In the genomic region with DNA sequence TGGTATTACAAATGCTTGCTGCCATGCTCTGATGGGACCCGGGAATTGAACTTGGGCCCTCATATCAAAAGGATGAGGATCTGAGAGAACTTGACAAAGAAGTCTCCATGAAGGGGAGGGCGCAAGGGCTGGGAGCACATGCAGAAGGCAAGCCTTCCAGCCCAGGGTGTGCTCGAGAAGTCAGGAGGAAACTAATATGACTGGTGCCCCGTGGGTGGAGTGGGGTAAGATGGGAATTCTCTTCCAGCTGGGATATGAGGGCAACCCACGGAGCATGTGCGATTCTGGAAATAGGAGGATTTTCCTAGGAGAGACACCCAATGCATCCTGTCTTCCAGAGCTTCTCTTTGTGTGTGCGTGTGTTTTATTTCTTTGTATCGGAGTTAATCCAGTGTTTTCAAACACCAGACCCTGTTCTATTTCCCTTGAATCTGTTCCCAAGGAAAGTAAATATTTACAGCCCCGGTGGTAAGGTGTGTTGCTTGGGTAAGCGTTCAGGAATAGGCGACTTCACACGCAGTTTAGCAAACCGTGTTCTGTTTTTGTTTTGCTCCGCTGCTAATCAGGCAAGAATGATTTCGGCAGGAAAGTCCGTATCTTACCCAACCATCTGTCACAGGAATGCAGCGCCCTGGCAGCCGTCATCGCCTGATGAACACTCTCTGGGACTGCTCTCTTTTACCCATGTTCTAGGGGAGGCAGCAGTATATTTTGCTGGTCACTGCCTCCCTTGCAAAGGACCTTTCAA, we compare ENCODE assay signal across 8 mouse cellular contexts. TPM values are rescaled to one million over a fixed set of nuclear protein-coding genes. Genes with fewer than 3 reads are reported as not detected.
DNase-seq lines count a peak whose midpoint lies in the region; ATAC-seq lines count a peak whose summit lies in the region.

No protein-coding gene starts in this region.

- peaks cover 39% of the 10 kb centered on the region for H3K4me1 ChIP-seq in midbrain, embryonic 10.5 days
- H3K4me1 ChIP-seq in midbrain, embryonic 16.5 days (ENCODE audit: control insufficient read depth, insufficient read depth, low read length), result peaks cover 3% of the 10 kb centered on the region; the same call in 1 of the 2 replicates
- peaks cover 37% of the 10 kb centered on the region for H3K4me1 ChIP-seq in embryonic facial prominence, embryonic 12.5 days
- peaks cover 19% of the 10 kb centered on the region for H3K4me1 ChIP-seq in intestine, embryonic 14.5 days (replicated peaks; ENCODE audit: control insufficient read depth, insufficient read depth, low read length)
- peaks cover 37% of the 10 kb centered on the region for H3K4me1 ChIP-seq in limb, embryonic 15.5 days
- peaks cover 16% of the 10 kb centered on the region; the same call in 1 of the 2 replicates for H3K4me1 ChIP-seq in neural tube, embryonic 11.5 days (ENCODE audit: control insufficient read depth, insufficient read depth, low read length)

- ATAC-seq in midbrain, embryonic 16.5 days, result no peak
- ATAC-seq in embryonic facial prominence, embryonic 12.5 days (ENCODE audit: insufficient number of reproducible peaks, insufficient read depth, low FRiP score, low TSS enrichment), result no peak
- 0 out of 2 replicates have a peak, but pooled peaks have one; percentile 32 for ATAC-seq in intestine, embryonic 14.5 days (replicated peaks; ENCODE audit: low FRiP score, low TSS enrichment, low read depth)
- no peak for ATAC-seq in limb, embryonic 15.5 days (ENCODE audit: insufficient number of reproducible peaks, low FRiP score, low TSS enrichment, low read depth)
- ATAC-seq in neural tube, embryonic 11.5 days (ENCODE audit: insufficient read depth, low FRiP score, low TSS enrichment), result peak; percentile 51; the same call in 1 of the 2 replicates

- H3K4me2 ChIP-seq in midbrain, embryonic 16.5 days (ENCODE audit: low read length), result no peak overlapping the region
- no peak overlapping the region for H3K4me2 ChIP-seq in embryonic facial prominence, embryonic 12.5 days (replicated peaks)
- no peak overlapping the region for H3K4me2 ChIP-seq in intestine, embryonic 14.5 days (ENCODE audit: low read length)
- peak overlapping the region; percentile 8; the same call in 1 of the 2 replicates for H3K4me2 ChIP-seq in limb, embryonic 15.5 days
- no peak overlapping the region for H3K4me2 ChIP-seq in neural tube, embryonic 11.5 days (ENCODE audit: low read depth)

- WGBS in midbrain, embryonic 10.5 days, result 54% methylated on average over 19 of the region's 19 CpGs
- WGBS in midbrain, embryonic 16.5 days, result 41% methylated on average over 19 of the region's 19 CpGs
- WGBS in embryonic facial prominence, embryonic 12.5 days, result 33% methylated on average over 19 of the region's 19 CpGs
- WGBS in intestine, embryonic 14.5 days, result 30% methylated on average over 19 of the region's 19 CpGs
- WGBS in limb, embryonic 15.5 days, result 31% methylated on average over 19 of the region's 19 CpGs
- 42% methylated on average over 19 of the region's 19 CpGs for WGBS in neural tube, embryonic 11.5 days

- no peaks in the 10 kb centered on the region for H3K36me3 ChIP-seq in midbrain, embryonic 10.5 days
- no peaks in the 10 kb centered on the region for H3K36me3 ChIP-seq in midbrain, embryonic 16.5 days (ENCODE audit: control insufficient read depth, insufficient read depth, low read length)
- H3K36me3 ChIP-seq in embryonic facial prominence, embryonic 12.5 days, result no peaks in the 10 kb centered on the region
- no peaks in the 10 kb centered on the region for H3K36me3 ChIP-seq in intestine, embryonic 14.5 days (ENCODE audit: control insufficient read depth, insufficient read depth, low read length)
- H3K36me3 ChIP-seq in limb, embryonic 15.5 days, result 0 out of 2 replicates have a peak, but pooled peaks cover 2% of the 10 kb centered on the region
- no peaks in the 10 kb centered on the region for H3K36me3 ChIP-seq in neural tube, embryonic 11.5 days (ENCODE audit: control insufficient read depth, insufficient read depth, low read length)

- no peak for DNase-seq in midbrain, embryonic 10.5 days (ENCODE audit: low spot score)
- no peak for DNase-seq in intestine, embryonic 14.5 days (ENCODE audit: low spot score)
- peak; percentile 40 for DNase-seq in neural tube, embryonic 11.5 days (ENCODE audit: low spot score)
- DNase-seq in adrenal gland, postnatal 10 days, result no peak
- no peak for DNase-seq in ovary, postnatal 36 days (ENCODE audit: low spot score)

- H3K27ac ChIP-seq in midbrain, embryonic 10.5 days (replicated peaks), result peak overlapping the region; percentile 28
- no peak overlapping the region for H3K27ac ChIP-seq in midbrain, embryonic 16.5 days (ENCODE audit: low read length)
- H3K27ac ChIP-seq in embryonic facial prominence, embryonic 12.5 days, result 0 out of 2 replicates have a peak overlapping the region, but pooled peaks have one; percentile 23
- 0 out of 2 replicates have a peak overlapping the region, but pooled peaks have one; percentile 0 for H3K27ac ChIP-seq in intestine, embryonic 14.5 days (ENCODE audit: low read depth)
- H3K27ac ChIP-seq in limb, embryonic 15.5 days, result peak overlapping the region; percentile 33
- H3K27ac ChIP-seq in neural tube, embryonic 11.5 days (ENCODE audit: low read depth, low read length), result no peak overlapping the region

- no peak overlapping the region for H3K9ac ChIP-seq in midbrain, embryonic 16.5 days (ENCODE audit: low read depth, low read length)
- H3K9ac ChIP-seq in embryonic facial prominence, embryonic 12.5 days, result no peak overlapping the region
- no peak overlapping the region for H3K9ac ChIP-seq in intestine, embryonic 14.5 days (ENCODE audit: low read length)
- H3K9ac ChIP-seq in limb, embryonic 15.5 days, result no peak overlapping the region
- H3K9ac ChIP-seq in neural tube, embryonic 11.5 days (ENCODE audit: low read length), result no peak overlapping the region

- no peaks in the 10 kb centered on the region for H3K27me3 ChIP-seq in midbrain, embryonic 10.5 days (ENCODE audit: low read depth, poor library complexity, severe bottlenecking)
- no peaks in the 10 kb centered on the region for H3K27me3 ChIP-seq in midbrain, embryonic 16.5 days (ENCODE audit: control insufficient read depth, insufficient read depth, low read depth, low read length)
- H3K27me3 ChIP-seq in embryonic facial prominence, embryonic 12.5 days, result no peaks in the 10 kb centered on the region
- H3K27me3 ChIP-seq in intestine, embryonic 14.5 days (replicated peaks; ENCODE audit: control insufficient read depth, insufficient read depth, low read length), result no peaks in the 10 kb centered on the region
- H3K27me3 ChIP-seq in limb, embryonic 15.5 days, result no peaks in the 10 kb centered on the region
- H3K27me3 ChIP-seq in neural tube, embryonic 11.5 days (ENCODE audit: control insufficient read depth, insufficient read depth, low read length), result no peaks in the 10 kb centered on the region

- H3K4me3 ChIP-seq in midbrain, embryonic 10.5 days, result no peak overlapping the region
- H3K4me3 ChIP-seq in midbrain, embryonic 16.5 days (ENCODE audit: low read depth, low read length), result no peak overlapping the region
- H3K4me3 ChIP-seq in embryonic facial prominence, embryonic 12.5 days, result no peak overlapping the region
- H3K4me3 ChIP-seq in intestine, embryonic 14.5 days (ENCODE audit: low read depth, low read length), result no peak overlapping the region
- no peak overlapping the region for H3K4me3 ChIP-seq in limb, embryonic 15.5 days
- no peak overlapping the region for H3K4me3 ChIP-seq in neural tube, embryonic 11.5 days (ENCODE audit: low read depth, low read length)

- H3K9me3 ChIP-seq in midbrain, embryonic 10.5 days (replicated peaks), result no peaks in the 10 kb centered on the region
- H3K9me3 ChIP-seq in midbrain, embryonic 16.5 days (replicated peaks; ENCODE audit: control insufficient read depth, low read length, poor library complexity, severe bottlenecking), result no peaks in the 10 kb centered on the region
- no peaks in the 10 kb centered on the region for H3K9me3 ChIP-seq in embryonic facial prominence, embryonic 12.5 days
- no peaks in the 10 kb centered on the region for H3K9me3 ChIP-seq in intestine, embryonic 14.5 days (ENCODE audit: control insufficient read depth, low read length)
- H3K9me3 ChIP-seq in limb, embryonic 15.5 days, result no peaks in the 10 kb centered on the region
- no peaks in the 10 kb centered on the region for H3K9me3 ChIP-seq in neural tube, embryonic 11.5 days (ENCODE audit: control insufficient read depth, low read length)

RNA-seq across cellular contexts. Expression of a gene that starts 28.4 kb away (rescaled TPM):
- 4.5 and 4.6 TPM in 2 replicates for polyA plus RNA-seq in midbrain, embryonic 10.5 days (2016; fragmentation: Nextera tagmentation; extraction: Ambion mirVana)
- 1.0 and 1.2 TPM in 2 replicates for polyA plus RNA-seq in midbrain, embryonic 16.5 days (2015; fragmentation: Nextera tagmentation; extraction: Ambion mirVana)
- polyA plus RNA-seq in embryonic facial prominence, embryonic 12.5 days (2016; fragmentation: Nextera tagmentation; extraction: Ambion mirVana), result 9.0 and 11.2 TPM in 2 replicates
- 7.9 and 9.1 TPM in 2 replicates for polyA plus RNA-seq in intestine, embryonic 14.5 days (2014; fragmentation: Nextera tagmentation; extraction: Ambion mirVana)
- polyA plus RNA-seq in limb, embryonic 15.5 days (2015; fragmentation: Nextera tagmentation; extraction: Ambion mirVana), result 11.8 and 12.9 TPM in 2 replicates
- polyA plus RNA-seq in neural tube, embryonic 11.5 days (2014; fragmentation: Nextera tagmentation; extraction: Ambion mirVana), result 7.5 and 8.4 TPM in 2 replicates
- 10 to 100 TPM; 24.1 to 27.7 TPM for total RNA-seq in adrenal gland, postnatal 10 days (2021)

Comparison
In these comparisons a context has a peak if more than half of its experiments do, and no peak if none do; other contexts are left out.
1. H3K27ac ChIP-seq: peak in midbrain, embryonic 10.5 days (single experiment), embryonic facial prominence, embryonic 12.5 days (single experiment), intestine, embryonic 14.5 days (single experiment) and limb, embryonic 15.5 days (single experiment); none in midbrain, embryonic 16.5 days (single experiment) and neural tube, embryonic 11.5 days (single experiment).
2. ATAC-seq: peak in intestine, embryonic 14.5 days (single experiment) and neural tube, embryonic 11.5 days (single experiment); none in midbrain, embryonic 16.5 days (single experiment), embryonic facial prominence, embryonic 12.5 days (single experiment) and limb, embryonic 15.5 days (single experiment).